ENCODE assay signal across 20 mouse cellular contexts in genomic region chr15:24154291-24154690, GRCm38 (mm10).
"Had no signal": no experiment of that assay in that cellular context is flagged by ENCODE, and none has a peak within 500 bp of the region (broad histone marks: within the 10 kb centered on the region; RNA-seq: fewer than 3 reads in every experiment).

No protein-coding gene starts in this region.

- H3K27me3 ChIP-seq: midbrain, embryonic 13.5 days; midbrain, embryonic 15.5 days; neural tube, embryonic 13.5 days; neural tube, embryonic 15.5 days; stomach, embryonic 15.5 days had no signal

- ATAC-seq: midbrain, embryonic 13.5 days; midbrain, embryonic 15.5 days had no signal

- H3K9me3 ChIP-seq: midbrain, embryonic 13.5 days; midbrain, embryonic 15.5 days; neural tube, embryonic 13.5 days; neural tube, embryonic 15.5 days; stomach, embryonic 15.5 days had no signal

- H3K4me3 ChIP-seq: midbrain, embryonic 10.5 days; midbrain, embryonic 13.5 days; midbrain, embryonic 15.5 days; myocyte; neural tube, embryonic 13.5 days; neural tube, embryonic 15.5 days; stomach, embryonic 15.5 days had no signal

- H3K9ac ChIP-seq: lung, embryonic 14.5 days; midbrain, embryonic 13.5 days; midbrain, embryonic 15.5 days; neural tube, embryonic 13.5 days; neural tube, embryonic 15.5 days; stomach, embryonic 15.5 days had no signal

- H3K36me3 ChIP-seq: midbrain, embryonic 10.5 days; midbrain, embryonic 13.5 days; midbrain, embryonic 15.5 days; neural tube, embryonic 13.5 days; neural tube, embryonic 15.5 days; stomach, embryonic 15.5 days had no signal

- H3K27ac ChIP-seq: midbrain, embryonic 10.5 days; midbrain, embryonic 13.5 days; midbrain, embryonic 15.5 days; neural tube, embryonic 13.5 days; neural tube, embryonic 15.5 days; stomach, embryonic 15.5 days; stomach, postnatal 0 days had no signal

- DNase-seq: lung, adult 18-20 months; lung, embryonic 14.5 days; lung, postnatal 10 days; lung, postnatal 4 days; retina, postnatal 1 day; right cerebral cortex, adult 18-20 months; right cerebral cortex, postnatal 25 days; right cerebral cortex, postnatal 4 days; spleen, adult 18-20 months; thymus, adult 2 months; thymus, postnatal 25 days; thymus, postnatal 4 days had no signal

- H3K4me2 ChIP-seq: lung, embryonic 14.5 days; midbrain, embryonic 13.5 days; midbrain, embryonic 15.5 days; neural tube, embryonic 13.5 days; neural tube, embryonic 15.5 days; stomach, embryonic 15.5 days had no signal

- H3K4me1 ChIP-seq: midbrain, embryonic 10.5 days; midbrain, embryonic 13.5 days; midbrain, embryonic 15.5 days; neural tube, embryonic 13.5 days; neural tube, embryonic 15.5 days; stomach, embryonic 15.5 days had no signal
